Mouse (Mus musculus): Measurements from ENCODE around the gene Gprin1. TPM values are rescaled to one million over a fixed set of nuclear protein-coding genes. Genes with fewer than 3 reads are reported as not detected.

Gene Gprin1
- polyA plus RNA-seq, 1 experiment from 2014 or later = 15.6 TPM

DNA sequence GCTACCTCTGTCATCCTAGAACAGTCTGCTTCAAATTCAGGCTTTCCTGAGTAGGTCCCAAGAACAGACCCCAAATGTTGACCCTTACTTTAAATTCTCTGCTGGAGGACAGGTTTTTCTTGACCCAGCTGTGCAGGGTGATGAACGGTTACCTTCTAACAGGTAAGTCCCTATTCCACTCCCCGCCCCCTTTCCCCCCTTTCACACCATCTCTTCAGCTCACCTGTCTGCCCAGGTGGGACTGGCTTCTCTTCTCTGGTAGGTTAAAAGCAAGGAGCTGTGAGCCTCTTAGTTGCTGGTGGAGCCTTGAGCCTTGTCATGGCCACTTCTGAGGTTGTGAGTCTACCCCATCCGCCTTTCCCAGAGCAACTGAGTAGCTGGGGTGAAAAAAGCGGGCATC lies 34.0 kb upstream of the Gprin1 start, which contains the start of gene Eif4e1b:
Gene Eif4e1b (plus strand): TSS at position 301 of the 400 bp plus-strand sequence.
- Histone ChIP-seq H3K27ac (replicated peaks) (no peak within 1 kb of the TSS), H3K4me1 (peaks cover 6% of the 10 kb centered on the region), H3K27me3 (no peaks in the 10 kb centered on the region), H3K4me2 (replicated peaks) (no peak within 1 kb of the TSS), H3K9me3 (no peaks in the 10 kb centered on the region), H3K9ac (replicated peaks) (no peak within 1 kb of the TSS), H3K36me3 (no peaks in the 10 kb centered on the region), H3K4me3 (no peak within 1 kb of the TSS)
- 88% methylated on average over 4 of the region's 4 CpGs for WGBS
- ATAC-seq (replicated peaks) = no peak

DNA sequence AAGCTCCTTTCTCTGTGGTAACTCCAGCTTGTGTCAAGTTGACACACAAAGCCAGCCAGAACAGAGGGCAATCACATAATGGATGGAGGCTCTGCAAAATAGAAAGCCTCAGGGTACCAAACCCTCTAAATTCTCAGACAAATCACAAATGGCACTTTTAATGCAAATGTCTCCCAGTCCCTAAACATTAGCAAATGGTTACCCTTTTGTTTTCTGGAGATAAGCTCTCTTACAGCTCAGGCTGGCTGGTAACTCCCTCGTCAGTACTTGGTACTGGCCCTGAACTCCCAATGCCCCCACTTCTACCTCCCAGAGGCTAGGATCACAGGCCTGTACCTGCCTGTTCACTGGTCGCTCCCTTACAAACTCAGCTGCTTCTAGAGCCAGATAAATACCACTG lies 33.6 kb upstream of the Gprin1 start:
- no peaks in the 10 kb centered on the region for H3K9me3 ChIP-seq
- H3K9ac ChIP-seq (replicated peaks) = no peak overlapping the region
- no peak overlapping the region for H3K4me2 ChIP-seq (replicated peaks)
- H3K4me1 ChIP-seq = peaks cover 6% of the 10 kb centered on the region
- WGBS = 32% methylated on average over 2 of the region's 2 CpGs
- H3K36me3 ChIP-seq = no peaks in the 10 kb centered on the region
- no peaks in the 10 kb centered on the region for H3K27me3 ChIP-seq
- no peak overlapping the region for H3K27ac ChIP-seq (replicated peaks)
- no peak for ATAC-seq (replicated peaks)
- no peak overlapping the region for H3K4me3 ChIP-seq

DNA sequence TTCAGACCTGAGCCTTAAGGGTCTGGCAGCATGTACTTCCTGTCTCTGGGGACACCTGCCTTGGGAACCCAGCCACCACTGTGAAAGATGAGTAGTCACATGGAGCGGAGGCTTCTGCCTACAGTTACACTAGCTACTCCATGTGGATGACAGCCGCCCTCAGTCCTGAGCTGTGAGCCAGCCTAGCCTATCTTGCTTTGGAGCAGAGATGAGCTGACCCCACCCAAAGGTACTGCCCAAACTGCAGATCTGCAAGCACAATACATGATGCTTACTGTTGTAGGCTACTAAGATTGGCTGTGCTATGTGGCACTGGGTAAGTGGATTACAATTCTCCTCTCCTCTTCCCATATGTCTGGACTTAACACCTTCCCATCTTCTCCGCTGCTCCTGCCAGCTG lies 31.4 kb upstream of the Gprin1 start:
- no peak overlapping the region for H3K27ac ChIP-seq (replicated peaks)
- H3K9ac ChIP-seq (replicated peaks) = no peak overlapping the region
- no peak overlapping the region for H3K4me3 ChIP-seq
- H3K4me2 ChIP-seq (replicated peaks) = no peak overlapping the region
- peaks cover 6% of the 10 kb centered on the region for H3K4me1 ChIP-seq
- H3K27me3 ChIP-seq = no peaks in the 10 kb centered on the region
- ATAC-seq (replicated peaks) = no peak
- 83% methylated on average over 3 of the region's 3 CpGs for WGBS
- H3K9me3 ChIP-seq = no peaks in the 10 kb centered on the region
- H3K36me3 ChIP-seq = no peaks in the 10 kb centered on the region

DNA sequence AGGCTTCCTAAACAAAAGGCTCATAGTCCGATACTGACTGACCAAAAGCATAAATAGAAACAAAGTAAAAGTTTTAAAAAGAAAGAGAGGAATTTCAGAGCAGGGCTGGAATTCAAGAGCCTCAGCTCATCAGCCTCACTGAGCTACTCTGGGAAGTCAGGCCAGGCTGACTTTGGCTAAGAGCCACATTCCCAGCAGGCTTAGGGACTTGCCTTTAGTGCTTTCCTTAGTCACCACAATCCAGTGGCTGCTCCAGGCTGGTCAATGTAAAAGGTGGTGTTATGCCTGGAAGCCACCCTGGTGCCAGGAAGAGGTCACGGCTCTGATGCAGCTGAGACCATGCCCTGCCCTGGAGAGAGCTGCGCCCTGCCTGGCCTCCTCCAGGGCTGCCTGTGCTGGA lies 30.9 kb upstream of the Gprin1 start:
- H3K4me1 ChIP-seq = peaks cover 6% of the 10 kb centered on the region
- H3K4me3 ChIP-seq = no peak overlapping the region
- no peak overlapping the region for H3K9ac ChIP-seq (replicated peaks)
- 70% methylated on average over 3 of the region's 3 CpGs for WGBS
- H3K27ac ChIP-seq (replicated peaks) = no peak overlapping the region
- no peak for ATAC-seq (replicated peaks)
- no peaks in the 10 kb centered on the region for H3K9me3 ChIP-seq
- H3K36me3 ChIP-seq = no peaks in the 10 kb centered on the region
- H3K27me3 ChIP-seq = no peaks in the 10 kb centered on the region
- no peak overlapping the region for H3K4me2 ChIP-seq (replicated peaks)

DNA sequence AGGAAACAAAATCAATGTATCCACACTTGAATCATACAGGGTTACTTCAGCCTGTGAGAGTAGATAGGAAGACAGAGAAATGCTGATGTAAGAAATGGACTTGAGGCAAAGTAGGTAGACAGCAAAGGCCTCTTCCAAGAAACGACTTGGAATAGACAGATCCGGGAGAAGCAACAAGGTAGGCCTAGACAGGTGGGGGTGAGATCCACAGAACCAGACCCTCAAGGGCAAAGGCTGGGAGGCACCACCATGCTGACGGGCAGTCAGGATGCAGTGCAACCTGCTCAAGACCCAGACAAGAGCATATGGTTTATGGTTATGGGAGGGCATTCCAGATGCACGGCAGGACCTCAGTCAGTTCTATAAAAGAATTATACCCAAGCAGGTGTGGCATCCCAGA lies 17.3 kb upstream of the Gprin1 start:
- H3K4me3 ChIP-seq = peak overlapping the region; percentile 54; the same call in 1 of the 2 replicates
- no peak overlapping the region for H3K27ac ChIP-seq (replicated peaks)
- H3K36me3 ChIP-seq = no peaks in the 10 kb centered on the region
- 75% methylated on average over 4 of the region's 4 CpGs for WGBS
- peaks cover 23% of the 10 kb centered on the region for H3K27me3 ChIP-seq
- peaks cover 22% of the 10 kb centered on the region for H3K4me1 ChIP-seq
- ATAC-seq (replicated peaks) = no peak
- H3K9me3 ChIP-seq = no peaks in the 10 kb centered on the region
- peak overlapping the region; percentile 91 for H3K4me2 ChIP-seq (replicated peaks)
- no peak overlapping the region for H3K9ac ChIP-seq (replicated peaks)

DNA sequence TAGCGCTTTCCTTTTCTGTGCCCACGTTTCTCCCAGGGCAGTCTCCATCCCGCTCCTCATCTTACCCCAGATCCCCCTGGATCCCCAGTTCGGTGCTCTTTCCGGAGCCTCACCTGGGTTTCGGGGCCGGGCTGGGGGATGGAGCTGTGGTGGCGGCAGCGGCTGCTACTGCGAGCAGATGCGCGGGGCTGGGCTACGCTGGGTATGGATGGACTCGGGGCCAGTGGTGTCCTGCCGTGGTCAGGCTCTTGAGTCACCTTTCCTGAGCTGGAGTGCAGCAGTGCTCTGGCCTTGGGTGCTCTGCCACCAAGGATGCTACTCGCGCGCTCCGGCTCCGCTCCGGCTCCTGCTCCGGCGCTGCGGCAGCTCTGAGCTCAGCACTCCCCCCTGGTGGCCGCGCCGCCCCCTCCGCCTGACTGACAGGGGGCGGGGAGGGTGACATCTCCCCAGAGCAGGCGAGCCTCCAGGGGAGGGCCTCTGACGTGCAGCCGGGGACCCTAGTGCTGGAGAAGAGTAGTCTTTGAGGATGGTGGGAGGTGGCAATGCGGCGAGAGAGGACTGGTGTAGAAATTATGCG lies 16.6 kb upstream of the Gprin1 start, which contains the start of gene Sncb:
Gene Sncb (minus strand): TSS at position 404 of the 577 bp plus-strand sequence.
- peak; percentile 90 for ATAC-seq (replicated peaks)

DNA sequence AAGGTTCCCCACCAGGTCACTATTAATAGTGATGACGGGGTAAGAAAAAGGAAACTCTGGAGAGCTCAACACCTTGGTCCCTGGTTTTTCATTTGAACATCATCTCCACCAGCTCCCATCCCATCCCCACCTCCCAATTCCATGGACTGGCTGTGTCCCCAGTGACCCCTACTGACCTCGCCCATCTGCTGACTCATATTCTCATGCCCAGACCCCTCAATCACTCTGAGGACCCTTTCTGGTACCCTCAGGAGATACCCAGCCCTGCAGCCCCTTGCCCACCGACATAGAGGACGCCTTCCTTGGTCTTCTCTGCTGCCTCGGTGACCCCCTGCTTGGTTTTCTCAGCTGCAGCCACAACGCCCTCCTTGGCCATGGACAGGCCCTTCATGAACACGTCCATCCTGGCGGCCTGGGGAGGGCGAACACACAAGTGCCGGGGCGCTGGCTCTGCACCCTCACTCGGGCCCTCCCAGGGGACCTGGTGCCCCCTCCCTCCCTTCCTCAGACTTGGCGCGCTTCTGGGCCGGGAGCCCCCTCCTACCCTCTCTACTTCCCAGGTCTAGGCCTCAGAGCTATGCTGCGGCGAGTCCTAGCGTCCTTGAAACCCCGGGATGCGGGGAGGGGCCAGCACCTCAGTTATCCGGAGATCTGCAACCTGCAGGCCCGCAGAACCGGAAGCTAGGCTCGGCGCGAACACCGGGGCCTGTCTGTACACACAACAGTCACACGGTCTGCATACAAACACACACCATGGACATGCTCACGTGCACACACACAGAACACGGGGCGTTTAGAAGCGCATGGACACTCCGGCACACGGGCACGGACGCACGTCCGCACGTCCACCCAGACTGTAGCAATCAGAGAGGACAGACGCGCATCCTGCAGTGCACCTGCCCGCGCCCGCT lies 15.9 kb upstream of the Gprin1 start:
- Histone ChIP-seq H3K9me3 (no peaks in the 10 kb centered on the region), H3K4me1 (peaks cover 26% of the 10 kb centered on the region), H3K9ac (replicated peaks) (peak overlapping the region; percentile 62), H3K27ac (replicated peaks) (peak overlapping the region; percentile 55; the same call in 1 of the 2 replicates), H3K27me3 (peaks cover 23% of the 10 kb centered on the region), H3K4me3 (peak overlapping the region; percentile 54), H3K36me3 (no peaks in the 10 kb centered on the region), H3K4me2 (replicated peaks) (peak overlapping the region; percentile 91)
- 5% methylated on average over 44 of the region's 44 CpGs for WGBS
- ATAC-seq (replicated peaks) = peak; percentile 42

More for the DNA sequence above, 16.6 kb upstream of the Gprin1 start, which contains the start of gene Sncb:
- peak within 1 kb of the TSS; percentile 91 for H3K4me2 ChIP-seq (replicated peaks)
- H3K4me1 ChIP-seq = peaks cover 22% of the 10 kb centered on the region
- H3K27ac ChIP-seq (replicated peaks) = peak within 1 kb of the TSS; percentile 55; the same call in 1 of the 2 replicates
- under 1% methylated on average over 35 of the region's 35 CpGs for WGBS
- peak within 1 kb of the TSS; percentile 62 for H3K9ac ChIP-seq (replicated peaks)
- peaks cover 23% of the 10 kb centered on the region for H3K27me3 ChIP-seq
- no peaks in the 10 kb centered on the region for H3K9me3 ChIP-seq
- no peaks in the 10 kb centered on the region for H3K36me3 ChIP-seq
- peak within 1 kb of the TSS; percentile 54 for H3K4me3 ChIP-seq

DNA sequence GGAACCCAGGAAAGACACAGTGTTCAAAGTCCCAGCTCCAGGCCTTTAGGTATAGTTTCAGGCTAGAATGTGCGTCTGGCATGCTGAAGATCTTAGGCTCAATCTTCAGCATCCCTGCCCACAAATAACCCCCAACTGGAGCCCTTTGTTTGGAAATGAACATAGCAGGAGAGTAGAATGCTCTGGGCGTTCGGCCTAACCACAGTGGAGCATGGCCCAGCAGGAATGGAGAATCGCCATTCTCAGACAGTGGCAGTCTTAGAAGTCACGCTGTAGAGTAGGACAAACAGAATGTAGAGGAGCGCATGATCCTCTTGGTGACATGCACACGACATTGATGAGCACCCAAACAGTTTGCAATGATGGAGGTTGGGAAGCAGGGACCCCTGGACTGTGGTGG lies 11.2 kb upstream of the Gprin1 start:
- H3K4me3 ChIP-seq = no peak overlapping the region
- H3K36me3 ChIP-seq = no peaks in the 10 kb centered on the region
- H3K27me3 ChIP-seq = peaks cover 20% of the 10 kb centered on the region
- no peak overlapping the region for H3K4me2 ChIP-seq (replicated peaks)
- H3K27ac ChIP-seq (replicated peaks) = no peak overlapping the region; the same call in 1 of the 2 replicates
- ATAC-seq (replicated peaks) = no peak
- H3K4me1 ChIP-seq = peaks cover 60% of the 10 kb centered on the region
- H3K9ac ChIP-seq (replicated peaks) = no peak overlapping the region
- 69% methylated on average over 7 of the region's 7 CpGs for WGBS
- no peaks in the 10 kb centered on the region for H3K9me3 ChIP-seq

DNA sequence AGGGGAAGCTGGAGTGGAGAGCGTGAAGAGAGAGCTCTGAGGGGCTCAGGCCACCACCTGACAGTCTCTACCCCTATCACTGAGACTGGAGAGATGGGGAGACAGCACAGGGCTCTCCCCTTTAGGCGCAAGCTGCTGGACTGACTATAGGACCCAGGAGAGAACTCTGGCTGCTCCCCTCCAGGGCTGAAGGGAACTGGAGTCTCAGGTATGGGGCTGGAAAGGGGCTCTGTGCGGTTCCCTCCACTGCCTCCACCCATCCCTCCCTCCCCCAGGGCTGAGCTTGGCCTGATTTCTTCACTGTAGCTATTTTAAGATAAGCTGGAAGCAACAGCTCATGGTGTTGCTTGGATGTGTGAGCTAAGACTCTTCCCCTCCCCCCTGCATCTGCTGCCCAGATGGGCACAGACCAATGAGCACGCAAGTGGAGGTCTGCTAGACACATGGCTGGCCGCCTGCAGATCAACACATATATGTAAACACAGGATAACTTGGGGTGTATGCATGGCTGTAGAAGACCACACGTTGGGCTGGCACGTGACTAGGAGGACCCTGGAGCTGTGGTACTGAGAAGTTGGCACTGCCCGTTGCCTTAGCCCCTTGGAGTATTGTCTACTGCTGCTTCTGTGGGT lies 10.6 kb upstream of the Gprin1 start:
- H3K27me3 ChIP-seq = peaks cover 14% of the 10 kb centered on the region
- no peak for ATAC-seq (replicated peaks)

DNA sequence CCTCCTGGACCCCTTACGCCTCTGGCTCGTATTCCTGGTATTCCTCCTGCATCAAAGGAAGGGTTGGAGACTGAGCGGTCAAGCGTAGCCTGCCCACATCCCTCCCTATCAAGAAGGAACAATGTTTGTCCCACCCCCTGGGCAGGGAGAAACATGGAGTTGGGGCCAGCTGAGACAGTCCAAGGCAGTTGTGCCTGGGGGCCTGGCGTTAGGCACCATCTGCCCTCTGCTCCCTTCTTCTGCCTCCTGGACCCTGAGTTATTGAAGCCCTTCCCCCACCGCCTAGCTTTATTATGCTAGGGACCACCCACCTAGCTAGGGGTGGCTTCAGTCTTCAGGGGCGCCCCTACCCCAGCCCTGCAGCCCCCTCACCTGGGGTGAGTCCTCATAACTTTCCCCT lies 9.8 kb upstream of the Gprin1 start:
- ATAC-seq (replicated peaks) = no peak
- H3K4me3 ChIP-seq = no peak overlapping the region
- H3K4me1 ChIP-seq = peaks cover 61% of the 10 kb centered on the region
- no peak overlapping the region for H3K27ac ChIP-seq (replicated peaks)
- no peaks in the 10 kb centered on the region for H3K9me3 ChIP-seq
- peaks cover 11% of the 10 kb centered on the region for H3K27me3 ChIP-seq
- 11% methylated on average over 7 of the region's 7 CpGs for WGBS
- peak overlapping the region; percentile 84 for H3K4me2 ChIP-seq (replicated peaks)
- no peaks in the 10 kb centered on the region for H3K36me3 ChIP-seq
- H3K9ac ChIP-seq (replicated peaks) = no peak overlapping the region

More for the DNA sequence above, 10.6 kb upstream of the Gprin1 start:
- WGBS = 56% methylated on average over 8 of the region's 8 CpGs
- Histone ChIP-seq H3K9me3 (no peaks in the 10 kb centered on the region), H3K4me2 (replicated peaks) (no peak overlapping the region), H3K9ac (replicated peaks) (no peak overlapping the region), H3K27ac (replicated peaks) (peak overlapping the region; percentile 20), H3K4me1 (peaks cover 60% of the 10 kb centered on the region), H3K4me3 (no peak overlapping the region), H3K36me3 (no peaks in the 10 kb centered on the region)

DNA sequence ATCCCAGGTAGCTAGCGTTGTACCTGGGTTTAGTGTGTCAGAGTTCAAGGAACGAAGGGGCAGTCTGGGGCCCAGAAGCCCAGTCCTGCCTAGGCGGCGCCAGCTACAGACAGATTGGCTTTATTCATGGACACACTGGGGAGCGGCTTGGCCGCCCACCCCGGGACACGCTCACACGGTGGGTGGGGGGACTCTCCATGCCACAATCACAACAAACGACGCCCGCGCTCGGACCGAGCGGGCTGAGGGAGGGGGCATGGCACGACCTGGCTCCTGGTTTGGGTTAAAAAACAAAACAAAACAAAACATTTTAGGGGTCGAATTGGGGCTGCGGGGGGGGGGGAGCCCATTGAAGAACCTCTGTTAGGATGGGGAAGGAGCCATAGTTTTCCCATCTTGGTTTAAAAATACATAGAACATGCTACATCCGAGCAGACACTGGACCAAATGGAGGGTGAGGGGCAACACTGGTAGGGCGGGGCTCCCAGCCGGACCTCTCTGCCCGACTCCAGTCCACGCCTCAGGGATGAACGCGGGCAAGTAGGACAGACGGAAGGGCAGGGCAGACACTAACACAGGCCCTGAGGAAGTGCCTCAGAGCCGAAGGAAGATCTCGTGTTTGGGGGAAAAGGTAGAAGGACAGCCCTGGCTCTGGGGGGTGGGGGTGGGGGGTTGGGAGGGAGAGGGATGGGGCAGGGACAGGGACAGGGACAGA lies 9.2 kb upstream of the Gprin1 start:
- Histone ChIP-seq H3K27me3 (peaks cover 8% of the 10 kb centered on the region), H3K9ac (replicated peaks) (peak overlapping the region; percentile 57), H3K4me1 (peaks cover 67% of the 10 kb centered on the region), H3K9me3 (no peaks in the 10 kb centered on the region), H3K36me3 (no peaks in the 10 kb centered on the region), H3K4me2 (replicated peaks) (peak overlapping the region; percentile 84), H3K27ac (replicated peaks) (peak overlapping the region; percentile 97), H3K4me3 (peak overlapping the region; percentile 55)
- under 1% methylated on average over 29 of the region's 29 CpGs for WGBS
- no peak; the same call in 1 of the 2 replicates for ATAC-seq (replicated peaks)
